Mouse (Mus musculus) layer of hippocampus, adult 9-10 months (tissue): Measurements from ENCODE around the gene Gprin1.

ENCODE experiments used
- DNase-seq: peaks from one replicate; pipeline ENCODE4 v3.0.0; 2022; ENCODE audit warnings: low spot score

Gprin1 gene

GRCm38 (mm10) chr13:54760164-54760795 is 10.6 kb upstream of the Gprin1 start:
- DNase-seq: peak; percentile 80

GRCm38 (mm10) chr13:54759496-54759895 is 9.8 kb upstream of the Gprin1 start:
- DNase-seq: no peak

GRCm38 (mm10) chr13:54758756-54759470 is 9.2 kb upstream of the Gprin1 start:
- DNase-seq: no peak

GRCm38 (mm10) chr13:54758045-54758755 is 8.5 kb upstream of the Gprin1 start:
- DNase-seq: no peak

GRCm38 (mm10) chr13:54757093-54757830 is 7.6 kb upstream of the Gprin1 start:
- no peak for DNase-seq

GRCm38 (mm10) chr13:54756156-54756712 is 6.6 kb upstream of the Gprin1 start:
- no peak for DNase-seq

GRCm38 (mm10) chr13:54755201-54755830 is 5.6 kb upstream of the Gprin1 start:
- no peak for DNase-seq

GRCm38 (mm10) chr13:54754169-54755080 is 4.8 kb upstream of the Gprin1 start:
- DNase-seq: no peak

GRCm38 (mm10) chr13:54753733-54754132 is 4.1 kb upstream of the Gprin1 start:
- no peak for DNase-seq

GRCm38 (mm10) chr13:54752656-54753055 is 3.0 kb upstream of the Gprin1 start:
- DNase-seq: peak; percentile 87

GRCm38 (mm10) chr13:54750699-54751098 is 1.0 kb upstream of the Gprin1 start:
- no peak for DNase-seq

GRCm38 (mm10) chr13:54749061-54749863 is 412 bp downstream of the Gprin1 start:
- DNase-seq: no peak

GRCm38 (mm10) chr13:54748721-54749060 is 983 bp downstream of the Gprin1 start:
- DNase-seq: no peak

- DNase-seq: no peak
Observed at GRCm38 (mm10) chr13:54748190-54748589, 1.5 kb downstream of the Gprin1 start.

GRCm38 (mm10) chr13:54746896-54747295 is 2.8 kb downstream of the Gprin1 start:
- no peak for DNase-seq

- no peak for DNase-seq
Observed at GRCm38 (mm10) chr13:54746110-54746509, 3.6 kb downstream of the Gprin1 start.

GRCm38 (mm10) chr13:54738213-54738601 is 11.5 kb downstream of the Gprin1 start:
- DNase-seq: no peak

- no peak for DNase-seq
Observed at GRCm38 (mm10) chr13:54737488-54738212, 12.0 kb downstream of the Gprin1 start.

- no peak for DNase-seq
Observed at GRCm38 (mm10) chr13:54736931-54737330, 12.7 kb downstream of the Gprin1 start.
